Mouse (Mus musculus) G1E-ER4 (cell line): ENCODE results near the gene Galr3. TPM values are rescaled to one million over a fixed set of nuclear protein-coding genes. Genes with fewer than 3 reads are reported as not detected.

Experiments
- GATA1 ChIP-seq: IDR thresholded peaks from one replicate; pipeline ENCODE4 v1.8.0; 2012; ENCODE audit warnings: low read length, inconsistent platforms
- polyA plus RNA-seq: library from polyadenylated mRNA; stranded (reverse); fragments of >175 nt; gene quantifications from 2 replicates; pipeline ENCODE4 v1.2.3, GENCODE M21; 2012

Gene Galr3
- polyA plus RNA-seq, 1 experiment, result not detected

DNA sequence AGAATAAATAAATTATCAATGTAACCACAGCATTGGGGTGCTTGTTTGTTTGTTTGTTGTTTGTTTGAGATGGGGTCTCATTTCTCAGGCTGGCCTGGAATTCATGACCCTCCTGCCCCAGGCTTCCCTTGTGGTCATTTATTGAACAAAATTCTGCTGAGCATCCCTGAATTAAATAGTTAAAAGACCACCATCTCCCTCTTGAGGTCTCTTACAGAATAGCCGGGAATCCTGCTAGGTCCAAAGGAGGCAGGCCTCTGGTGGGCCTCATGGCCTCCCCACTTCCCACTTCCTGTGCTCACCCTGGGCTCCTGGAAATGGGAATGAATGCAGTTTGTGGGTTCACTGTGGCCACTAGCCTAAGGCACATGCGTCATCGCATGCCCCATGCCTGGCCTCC is 22.8 kb upstream of the Galr3 start:
- TF ChIP-seq GATA1, result no peak

DNA sequence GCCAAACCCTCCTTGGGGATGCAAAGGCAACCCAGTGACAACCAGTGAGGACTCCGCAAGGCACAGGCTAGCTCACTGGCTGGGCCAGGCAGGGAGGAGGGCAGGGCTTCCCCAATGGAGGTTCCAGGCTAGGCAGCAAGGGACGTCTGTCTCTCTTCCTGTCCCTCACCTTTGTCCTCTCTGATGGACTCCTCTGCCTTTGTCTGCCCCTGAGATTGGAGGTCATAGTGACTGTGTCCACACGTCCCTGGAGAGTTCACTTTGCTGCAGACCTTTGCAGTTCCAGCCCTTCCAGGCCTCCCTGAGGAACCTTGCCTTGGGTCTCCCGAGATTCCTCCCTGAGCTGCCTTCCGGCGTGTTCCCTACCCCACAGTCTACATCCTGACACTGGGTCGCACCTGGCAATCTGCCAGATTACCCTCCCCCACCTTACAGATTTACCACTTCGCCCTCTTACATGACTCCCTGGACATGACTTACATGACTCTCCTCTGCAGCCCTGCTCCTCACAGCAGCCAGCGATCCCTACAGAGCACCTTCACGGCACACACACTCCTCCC is 18.9 kb upstream of the Galr3 start:
- TF ChIP-seq GATA1, result no peak

DNA sequence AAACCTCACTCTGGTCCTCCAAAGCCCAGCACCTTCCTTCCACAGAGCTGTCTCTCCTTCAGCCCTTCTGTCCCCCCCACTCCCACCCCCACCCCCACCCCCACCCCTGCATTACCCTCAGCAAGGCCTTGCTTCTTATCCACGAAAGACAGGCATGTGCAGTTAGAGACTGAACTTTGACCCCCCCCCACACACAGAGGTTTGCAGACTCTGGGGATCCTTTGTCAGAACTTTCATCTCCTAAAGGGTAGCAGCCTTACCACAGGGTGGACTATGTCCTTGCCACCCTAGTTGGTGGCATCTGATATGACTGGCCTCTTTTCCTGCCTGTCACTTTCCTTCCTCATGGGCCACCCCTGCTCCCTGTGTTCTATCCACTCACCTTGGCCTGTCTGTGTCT is 18.3 kb upstream of the Galr3 start:
- no peak for TF ChIP-seq GATA1

GRCm38 (mm10) chr15:79025687-79026308 is 15.9 kb upstream of the Galr3 start:
- no peak for TF ChIP-seq GATA1

GRCm38 (mm10) chr15:79026511-79027290 is 15.0 kb upstream of the Galr3 start:
- TF ChIP-seq GATA1, result no peak

DNA sequence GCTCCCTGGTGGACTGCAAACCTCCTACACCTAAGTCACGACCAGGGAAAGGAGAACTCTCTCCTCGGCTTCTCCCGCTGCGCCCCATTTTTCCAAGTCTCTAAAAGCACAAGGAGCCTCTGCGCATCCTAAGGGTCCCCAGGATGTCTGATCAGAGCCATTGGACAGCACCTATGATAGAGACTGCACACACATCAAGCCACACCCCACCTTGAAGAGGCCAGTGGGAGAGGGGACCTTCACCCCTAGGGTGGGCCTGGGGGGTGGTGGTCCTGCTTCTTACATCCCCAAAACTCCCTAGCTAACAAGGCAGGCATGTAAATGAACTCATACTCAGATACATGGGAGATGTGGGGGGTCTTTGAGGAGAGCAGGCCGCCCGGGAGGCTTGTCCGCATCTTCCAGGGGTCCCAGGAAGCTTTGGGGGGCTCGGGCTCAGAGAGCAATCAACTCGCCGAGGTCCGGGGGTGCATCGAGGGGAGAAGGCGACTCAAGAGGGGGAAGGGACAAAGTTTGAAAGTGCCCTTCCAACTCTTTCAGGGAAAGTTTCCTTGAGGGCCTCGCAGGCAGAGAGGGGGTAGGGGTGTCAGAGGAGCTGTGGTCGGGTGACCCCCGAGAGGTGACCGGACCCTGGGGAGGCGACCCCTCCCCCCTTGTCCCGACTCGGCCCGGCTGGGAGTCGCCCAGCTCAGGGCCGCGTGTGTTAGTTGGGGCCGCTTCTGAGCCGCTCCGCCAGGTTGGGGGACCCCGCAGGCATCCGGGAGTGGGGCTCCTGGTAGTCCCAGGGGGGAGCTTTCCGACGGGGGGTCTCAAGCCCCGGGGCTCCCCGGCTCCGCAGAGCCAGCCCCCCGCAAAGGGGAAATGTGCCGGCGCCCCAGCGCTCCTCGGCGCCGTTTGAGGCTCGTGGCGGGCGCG is 14.1 kb upstream of the Galr3 start:
- no peak for TF ChIP-seq GATA1

GRCm38 (mm10) chr15:79028237-79028738 is 13.4 kb upstream of the Galr3 start, which contains the start of gene H1f0:
Gene H1f0, plus strand, starts transcription at chr15:79028450.
- TF ChIP-seq GATA1, result no peak

DNA sequence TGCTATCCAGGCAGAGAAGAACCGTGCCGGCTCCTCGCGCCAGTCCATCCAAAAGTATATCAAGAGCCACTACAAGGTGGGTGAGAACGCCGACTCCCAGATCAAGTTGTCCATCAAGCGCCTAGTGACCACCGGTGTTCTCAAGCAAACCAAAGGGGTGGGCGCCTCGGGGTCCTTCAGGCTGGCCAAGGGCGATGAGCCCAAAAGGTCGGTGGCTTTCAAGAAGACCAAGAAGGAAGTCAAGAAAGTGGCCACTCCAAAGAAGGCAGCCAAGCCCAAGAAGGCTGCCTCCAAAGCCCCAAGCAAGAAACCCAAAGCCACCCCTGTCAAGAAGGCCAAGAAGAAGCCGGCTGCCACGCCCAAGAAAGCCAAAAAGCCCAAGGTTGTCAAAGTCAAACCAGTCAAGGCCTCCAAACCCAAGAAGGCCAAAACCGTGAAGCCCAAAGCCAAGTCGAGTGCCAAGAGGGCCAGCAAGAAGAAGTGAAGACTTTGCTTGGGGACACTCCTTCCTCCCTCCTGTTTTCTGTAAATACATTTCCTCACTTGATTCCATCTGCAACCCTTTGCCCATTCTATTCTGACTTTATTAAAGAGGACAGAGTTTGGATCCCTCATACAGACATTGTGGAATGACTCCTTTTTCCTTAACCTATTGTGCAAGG is 12.7 kb upstream of the Galr3 start:
- TF ChIP-seq GATA1, result no peak

- TF ChIP-seq GATA1, result no peak
Observed at GRCm38 (mm10) chr15:79029519-79030241, 12.0 kb upstream of the Galr3 start.

DNA sequence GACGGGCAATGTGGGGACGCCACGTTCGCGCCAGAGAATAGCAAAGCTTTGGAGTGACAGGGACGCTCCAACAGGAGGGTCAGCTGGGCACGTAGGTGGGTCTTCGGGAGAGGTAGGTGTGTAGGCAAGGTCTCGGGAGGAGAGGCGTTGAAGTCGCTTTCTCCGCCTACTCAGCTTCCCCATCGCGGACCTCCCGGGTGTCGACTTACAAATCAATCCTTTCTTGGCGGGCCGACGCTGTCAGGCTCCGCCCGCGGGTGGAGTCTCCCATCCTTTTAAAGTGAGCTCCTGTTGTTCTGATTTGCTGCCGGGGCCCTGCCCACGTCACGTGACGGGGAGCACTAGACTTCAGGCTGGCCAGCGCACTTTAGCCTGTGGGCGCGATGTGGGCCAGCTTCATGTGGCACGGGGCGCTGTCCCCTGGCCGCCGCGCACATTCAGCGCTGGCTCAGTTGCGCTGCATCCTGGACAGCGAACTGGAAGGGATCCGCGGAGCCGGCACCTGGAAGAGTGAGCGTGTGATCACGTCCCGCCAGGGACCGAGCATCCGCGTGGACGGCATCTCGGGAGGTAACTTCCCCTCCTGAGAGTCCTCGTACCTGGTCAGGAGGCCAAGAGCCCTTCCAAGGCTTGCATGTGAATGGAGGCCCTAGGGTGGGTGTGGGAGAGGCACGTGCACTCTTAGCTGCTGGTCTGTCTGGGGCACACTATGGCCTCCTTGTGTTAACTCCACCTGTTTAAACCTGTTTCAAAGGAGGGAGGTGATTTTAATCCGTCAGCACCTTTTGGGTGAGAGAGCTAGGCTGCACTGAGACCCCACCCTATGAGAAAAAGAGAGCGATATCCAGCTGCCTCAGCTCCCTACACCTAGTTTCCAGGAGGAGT is 10.9 kb upstream of the Galr3 start:
- TF ChIP-seq GATA1, result no peak

DNA sequence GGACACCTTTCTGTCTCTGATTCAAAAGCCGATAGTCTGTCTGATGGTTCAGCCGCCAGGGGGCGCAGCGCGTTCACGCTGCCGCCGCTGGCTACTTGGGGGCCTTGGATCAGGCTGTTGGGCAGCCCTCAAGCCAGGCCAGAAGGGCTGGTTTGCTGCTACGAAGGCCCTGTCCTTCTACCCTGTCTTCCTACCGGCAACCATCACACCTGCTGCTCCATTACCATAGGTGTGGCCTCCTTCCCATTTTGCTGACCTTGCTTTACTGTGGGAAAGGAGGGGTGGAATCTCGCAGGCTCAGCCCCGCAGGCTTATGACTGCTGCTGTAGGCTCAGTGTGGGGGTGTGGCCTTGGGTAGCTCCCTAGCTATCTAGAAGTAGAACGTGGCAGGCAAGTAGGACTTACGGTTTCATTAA is 3.8 kb upstream of the Galr3 start:
- no peak for TF ChIP-seq GATA1

GRCm38 (mm10) chr15:79038331-79038730 is 3.4 kb upstream of the Galr3 start:
- no peak for TF ChIP-seq GATA1

DNA sequence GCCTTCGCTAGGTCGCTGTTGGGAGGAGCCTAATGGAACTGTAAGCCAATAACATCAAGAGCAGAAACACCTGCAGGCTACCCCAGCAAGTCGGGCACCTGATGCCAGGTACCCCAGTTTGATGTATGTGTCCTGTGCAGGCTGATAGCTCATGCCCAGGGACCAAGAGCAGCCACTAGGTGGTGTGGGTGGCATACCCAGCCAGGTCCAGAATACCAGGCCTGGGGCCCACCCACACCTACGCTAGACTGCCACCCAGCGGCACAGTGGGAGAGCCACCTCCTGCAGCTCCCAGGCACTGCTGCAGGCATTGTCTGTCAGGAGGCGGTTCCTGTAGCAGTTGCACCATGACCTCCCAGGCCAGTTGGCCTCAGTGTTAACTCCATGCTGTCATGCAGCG is 2.8 kb upstream of the Galr3 start:
- no peak for TF ChIP-seq GATA1
